Mouse (Mus musculus) intestine, embryonic 15.5 days (tissue): ENCODE results near the gene Bptf. TPM values are rescaled to one million over a fixed set of nuclear protein-coding genes. Genes with fewer than 3 reads are reported as not detected.
"Not testable (repeated sequence)": the region's sequence is repeated elsewhere in the genome, so short reads cannot be mapped to it uniquely, and the experiment has no call there.

Experiments
- ATAC-seq: fragments of 200-750 bp; cut with Nextera tagmentation; 2 replicates; pipeline ENCODE4 v1.8.0; 2017; ENCODE audit warnings: moderate TSS enrichment, moderate library complexity
- H3K27ac ChIP-seq: fragments of 300-500 bp; sonication (generic); 2 replicates; pipeline ENCODE4 v1.5.1; 2015; ENCODE audit warnings: mild to moderate bottlenecking, inconsistent platforms
- H3K27me3 ChIP-seq: fragments of 300-500 bp; sonication (generic); replicated peaks from 2 replicates; pipeline ENCODE4 v1.6.1; 2015; ENCODE audit warnings: inconsistent platforms
- H3K36me3 ChIP-seq: fragments of 300-500 bp; sonication (generic); 2 replicates; pipeline ENCODE4 v1.6.1; 2015; ENCODE audit warnings: inconsistent platforms
- H3K4me1 ChIP-seq: fragments of 300-500 bp; sonication (generic); replicated peaks from 2 replicates; pipeline ENCODE4 v1.6.1; 2015; ENCODE audit warnings: inconsistent platforms
- H3K4me2 ChIP-seq: fragments of 300-500 bp; sonication (generic); replicated peaks from 2 replicates; pipeline ENCODE4 v1.6.1; 2015; ENCODE audit warnings: mild to moderate bottlenecking, inconsistent platforms
- H3K4me3 ChIP-seq: fragments of 300-500 bp; sonication (generic); replicated peaks from 2 replicates; pipeline ENCODE4 v1.5.1; 2015; ENCODE audit warnings: inconsistent platforms
- H3K9ac ChIP-seq: fragments of 300-500 bp; sonication (generic); 2 replicates; pipeline ENCODE4 v1.6.1; 2015; ENCODE audit warnings: inconsistent platforms
- H3K9me3 ChIP-seq: fragments of 300-500 bp; sonication (generic); 2 replicates; pipeline ENCODE4 v1.6.1; 2016; ENCODE audit warnings: inconsistent platforms
- WGBS: fragments of 180-500 bp; shearing (Covaris S2); methylation state at CpG from one replicate; pipeline ENCODE4 v1.1.7; 2015; 5-methylcytosine and 5-hydroxymethylcytosine counted together
- polyA plus RNA-seq: library from polyadenylated mRNA; unstranded; fragments of >200 nt; fragmentation: Nextera tagmentation; extraction: Ambion mirVana; gene quantifications from 2 replicates; pipeline ENCODE4 v1.2.1, GENCODE M21; 2015

Bptf gene
- polyA plus RNA-seq, 1 experiment from 2014 or later: 21.6 TPM

DNA sequence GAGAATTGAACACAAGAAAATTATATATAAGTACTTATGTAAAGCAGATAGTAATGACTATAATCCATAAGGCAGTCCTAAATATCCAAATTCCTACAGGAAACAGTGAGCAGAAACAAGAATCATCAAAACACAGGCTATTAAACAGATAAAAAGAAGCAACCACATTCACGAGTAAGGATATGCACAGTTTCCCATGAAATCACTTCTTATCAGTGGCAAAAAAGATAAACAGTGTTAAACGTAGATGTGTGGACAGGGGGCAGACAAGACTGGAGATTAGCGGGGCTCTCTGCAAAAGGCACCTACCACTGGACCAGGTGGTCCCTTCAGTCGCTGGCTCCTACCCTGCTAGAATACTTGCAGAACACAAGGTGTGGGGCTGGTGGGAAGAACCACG, 46.1 kb downstream of the Bptf start:
- Histone ChIP-seq H3K9me3 (no peaks in the 10 kb centered on the region), H3K4me1 (no peaks in the 10 kb centered on the region), H3K4me3 (no peak overlapping the region), H3K27me3 (no peaks in the 10 kb centered on the region), H3K9ac (no peak overlapping the region), H3K4me2 (no peak overlapping the region), H3K27ac (no peak overlapping the region), H3K36me3 (peaks cover 6% of the 10 kb centered on the region; the same call in 1 of the 2 replicates)
- ATAC-seq: no peak
- WGBS: 73% methylated on average over 5 of the region's 5 CpGs

DNA sequence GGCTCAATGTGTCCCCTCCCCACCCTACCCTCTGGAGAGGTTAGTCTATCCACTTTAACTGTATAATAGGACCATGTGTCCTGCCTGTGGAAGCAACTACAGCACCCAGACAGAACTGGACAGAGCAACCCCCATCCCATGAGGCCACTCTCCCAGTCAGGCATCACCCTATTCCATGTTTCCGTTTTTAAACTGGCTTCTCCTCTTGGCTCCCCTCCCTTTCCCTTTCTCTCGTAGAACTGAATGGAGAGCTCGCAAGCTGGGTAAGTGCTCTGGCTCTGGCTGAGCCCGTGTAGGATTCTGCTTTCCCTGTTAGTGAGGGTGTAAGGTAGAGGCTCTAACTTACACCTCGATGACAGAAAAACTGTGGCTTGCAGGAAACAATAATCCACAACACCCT, 48.4 kb downstream of the Bptf start:
- ATAC-seq: no peak
- H3K27ac ChIP-seq: no peak overlapping the region
- WGBS: 76% methylated on average over 5 of the region's 5 CpGs
- no peaks in the 10 kb centered on the region for H3K4me1 ChIP-seq
- H3K4me3 ChIP-seq: no peak overlapping the region
- peaks cover 9% of the 10 kb centered on the region; the same call in 1 of the 2 replicates for H3K36me3 ChIP-seq
- no peak overlapping the region for H3K4me2 ChIP-seq
- no peaks in the 10 kb centered on the region for H3K9me3 ChIP-seq
- no peaks in the 10 kb centered on the region for H3K27me3 ChIP-seq
- H3K9ac ChIP-seq: no peak overlapping the region

DNA sequence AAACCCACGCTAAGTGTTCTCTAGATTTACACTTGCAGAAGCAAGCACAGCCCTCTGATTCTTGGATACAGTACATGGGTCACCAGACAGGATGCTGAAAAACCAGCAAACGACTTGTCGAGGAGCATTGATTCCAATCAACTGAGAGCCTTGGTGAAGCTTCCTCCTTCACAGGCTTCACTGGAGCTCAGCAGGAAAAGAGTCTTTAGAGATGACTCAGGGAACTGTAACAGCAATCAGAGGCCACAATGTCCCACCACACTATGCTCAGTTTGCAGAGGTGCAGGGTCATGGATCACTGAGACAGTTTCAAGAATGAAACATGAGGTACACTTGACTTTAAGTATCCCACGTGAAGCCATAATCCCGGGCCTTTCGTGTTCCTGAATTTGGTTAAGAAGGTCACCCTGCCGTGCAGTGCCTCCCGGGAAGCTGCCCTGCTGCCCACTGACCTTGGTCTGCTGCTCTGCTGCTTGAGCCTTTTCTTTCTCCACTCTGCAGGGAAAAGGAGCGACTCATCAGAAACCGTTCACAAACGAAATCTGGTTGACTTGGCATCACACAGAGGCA, 66.6 kb downstream of the Bptf start:
- Histone ChIP-seq H3K4me3 (no peak overlapping the region), H3K4me2 (no peak overlapping the region), H3K27me3 (no peaks in the 10 kb centered on the region), H3K36me3 (peaks cover 47% of the 10 kb centered on the region), H3K9me3 (no peaks in the 10 kb centered on the region), H3K27ac (no peak overlapping the region), H3K4me1 (no peaks in the 10 kb centered on the region), H3K9ac (no peak overlapping the region)
- WGBS: 86% methylated on average over 11 of the region's 11 CpGs
- ATAC-seq: no peak

DNA sequence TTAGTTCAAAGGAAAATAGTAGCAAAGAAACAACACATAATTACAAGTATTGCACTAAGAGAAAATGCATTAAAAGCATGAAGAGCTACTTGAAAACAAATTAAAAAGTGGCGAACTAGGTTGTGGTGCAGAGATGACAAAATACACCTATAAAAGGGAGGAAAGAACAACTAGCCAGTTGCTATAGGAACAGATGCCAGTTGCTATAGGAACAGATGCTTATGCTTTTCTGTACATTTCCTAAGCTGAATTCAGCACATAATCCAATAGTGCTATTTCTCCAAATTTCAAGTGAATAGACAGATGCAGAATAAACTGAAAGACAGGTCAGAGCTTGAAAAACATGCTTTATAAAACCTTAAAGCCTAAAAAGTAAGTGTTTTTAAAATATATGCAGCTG, 67.3 kb downstream of the Bptf start:
- Histone ChIP-seq H3K4me1 (no peaks in the 10 kb centered on the region), H3K36me3 (peaks cover 48% of the 10 kb centered on the region), H3K27ac (no peak overlapping the region), H3K4me3 (no peak overlapping the region), H3K9me3 (no peaks in the 10 kb centered on the region), H3K4me2 (no peak overlapping the region), H3K9ac (no peak overlapping the region), H3K27me3 (no peaks in the 10 kb centered on the region)
- no peak for ATAC-seq
- 91% methylated on average over 1 of the region's 1 CpGs for WGBS

DNA sequence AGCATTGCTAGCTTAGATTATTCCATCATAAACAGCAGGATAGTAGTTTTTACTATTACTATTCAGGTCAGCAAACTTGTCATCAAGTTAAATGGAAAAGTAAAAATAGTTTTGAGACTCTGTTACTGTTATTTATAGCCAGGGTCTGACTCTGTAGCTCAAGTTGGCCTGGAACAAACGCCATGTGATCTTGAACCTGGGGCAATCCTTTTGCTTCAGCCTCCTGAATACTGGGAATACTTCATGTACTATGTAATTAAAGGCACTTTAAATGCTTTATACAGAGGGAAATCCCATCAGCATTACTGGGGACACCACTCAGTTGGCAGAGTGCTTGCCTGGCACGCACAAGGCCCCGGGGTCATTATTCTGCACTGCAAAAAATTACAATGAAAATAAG, 68.9 kb downstream of the Bptf start:
- H3K27me3 ChIP-seq: no peaks in the 10 kb centered on the region
- no peak overlapping the region for H3K4me2 ChIP-seq

GRCm38 (mm10) chr11:107060941-107061340, 71.0 kb downstream of the Bptf start:
- ATAC-seq: no peak
- Histone ChIP-seq H3K27me3 (no peaks in the 10 kb centered on the region), H3K27ac (no peak overlapping the region), H3K9me3 (no peaks in the 10 kb centered on the region), H3K4me3 (no peak overlapping the region), H3K4me2 (no peak overlapping the region), H3K36me3 (peaks cover 60% of the 10 kb centered on the region), H3K4me1 (no peaks in the 10 kb centered on the region), H3K9ac (no peak overlapping the region)
- WGBS: 83% methylated on average over 1 of the region's 1 CpGs

More for the DNA sequence above, 68.9 kb downstream of the Bptf start:
- Histone ChIP-seq H3K9ac (no peak overlapping the region), H3K27ac (no peak overlapping the region), H3K9me3 (no peaks in the 10 kb centered on the region), H3K36me3 (peaks cover 59% of the 10 kb centered on the region), H3K4me1 (no peaks in the 10 kb centered on the region), H3K4me3 (no peak overlapping the region)
- no peak for ATAC-seq
- 95% methylated on average over 3 of the region's 3 CpGs for WGBS

- H3K4me3 ChIP-seq, H3K4me1 ChIP-seq, H3K4me2 ChIP-seq, ATAC-seq, H3K9me3 ChIP-seq, H3K27ac ChIP-seq, H3K27me3 ChIP-seq, H3K9ac ChIP-seq: not testable (repeated sequence)
- peaks cover 60% of the 10 kb centered on the region for H3K36me3 ChIP-seq
- WGBS: 93% methylated on average over 3 of the region's 3 CpGs
Measured at GRCm38 (mm10) chr11:107059634-107060033, 72.3 kb downstream of the Bptf start.

- peaks cover 78% of the 10 kb centered on the region for H3K36me3 ChIP-seq
- no peak overlapping the region for H3K27ac ChIP-seq
- no peaks in the 10 kb centered on the region for H3K4me1 ChIP-seq
- H3K27me3 ChIP-seq: no peaks in the 10 kb centered on the region
- H3K9me3 ChIP-seq: no peaks in the 10 kb centered on the region
- no peak overlapping the region for H3K4me2 ChIP-seq
- no peak for ATAC-seq
- H3K9ac ChIP-seq: no peak overlapping the region
- 90% methylated on average over 6 of the region's 6 CpGs for WGBS
- H3K4me3 ChIP-seq: no peak overlapping the region
Measured at GRCm38 (mm10) chr11:107057391-107057790, 74.5 kb downstream of the Bptf start.

DNA sequence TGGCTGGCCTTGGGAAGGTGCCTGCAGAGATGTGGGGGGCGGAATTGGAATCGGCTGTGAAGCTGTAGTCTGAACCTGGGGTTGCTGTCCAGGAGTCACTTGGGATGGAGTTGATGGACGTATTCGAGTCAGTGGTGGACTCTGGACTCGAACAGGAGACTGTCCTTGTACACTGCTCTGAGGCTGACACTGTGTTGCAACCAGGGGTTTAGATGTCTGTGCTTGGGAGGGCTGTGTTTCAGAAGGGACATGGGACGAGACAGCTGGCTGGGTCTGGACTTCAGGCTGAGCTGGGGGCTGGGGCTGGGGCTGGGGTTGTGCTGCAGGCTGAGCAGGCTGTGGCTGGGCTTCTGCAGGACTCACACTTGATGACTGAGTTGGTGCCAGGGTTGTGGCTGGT, 77.1 kb downstream of the Bptf start:
- no peak for ATAC-seq
- 89% methylated on average over 6 of the region's 6 CpGs for WGBS
- Histone ChIP-seq H3K9ac (no peak overlapping the region), H3K4me1 (no peaks in the 10 kb centered on the region), H3K4me3 (no peak overlapping the region), H3K9me3 (no peaks in the 10 kb centered on the region), H3K4me2 (no peak overlapping the region), H3K27me3 (no peaks in the 10 kb centered on the region), H3K36me3 (peaks cover 70% of the 10 kb centered on the region), H3K27ac (no peak overlapping the region)

DNA sequence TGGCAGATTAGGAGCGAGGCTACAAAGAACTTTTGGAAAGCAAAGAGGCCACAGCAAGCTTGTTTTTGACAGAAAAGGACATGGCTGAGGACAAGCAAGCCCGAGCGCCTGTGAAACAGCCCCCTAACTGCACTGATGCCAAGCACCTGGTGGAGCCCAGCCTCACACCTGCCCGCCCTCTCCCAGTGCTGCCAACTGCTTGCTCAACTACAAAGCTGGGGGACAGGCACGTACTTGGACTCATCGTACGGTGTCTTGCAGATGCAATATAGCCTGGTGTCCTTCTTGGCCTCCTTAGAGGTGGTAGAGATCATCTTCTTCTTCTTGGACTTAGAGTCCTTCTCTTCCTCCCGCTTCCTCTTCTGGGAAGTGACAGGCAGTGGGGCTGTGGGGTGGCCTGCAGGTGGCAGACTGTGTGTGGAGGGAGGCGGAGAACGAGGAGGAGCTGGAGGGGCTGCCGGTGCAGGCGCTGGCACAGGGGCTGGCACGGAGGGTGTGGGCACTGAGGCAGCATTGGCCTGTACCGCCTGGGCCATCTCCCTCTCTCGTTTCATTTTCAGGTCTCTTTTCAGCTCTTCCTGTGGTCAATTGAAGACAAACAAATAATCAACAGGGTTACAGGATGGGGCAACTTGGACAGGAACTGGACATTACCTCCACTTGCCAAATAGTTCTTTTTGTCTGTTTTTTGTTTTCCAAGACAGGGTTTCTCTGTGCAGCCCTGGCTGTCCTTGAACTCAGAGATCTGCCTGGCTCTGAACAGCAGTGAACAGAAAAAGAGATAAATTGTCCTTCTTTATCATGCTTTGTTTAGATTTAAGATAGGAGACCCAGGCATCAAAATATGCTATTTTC, 84.9 kb downstream of the Bptf start:
- H3K27ac ChIP-seq: no peak overlapping the region
- H3K36me3 ChIP-seq: peaks cover 28% of the 10 kb centered on the region
- H3K4me3 ChIP-seq: no peak overlapping the region
- H3K9ac ChIP-seq: no peak overlapping the region
- no peaks in the 10 kb centered on the region for H3K9me3 ChIP-seq
- 87% methylated on average over 15 of the region's 15 CpGs for WGBS
- H3K27me3 ChIP-seq: no peaks in the 10 kb centered on the region
- ATAC-seq: no peak
- H3K4me2 ChIP-seq: no peak overlapping the region
- H3K4me1 ChIP-seq: no peaks in the 10 kb centered on the region

- no peak overlapping the region for H3K4me2 ChIP-seq
Measured at GRCm38 (mm10) chr11:107045546-107045945, 86.4 kb downstream of the Bptf start.

DNA sequence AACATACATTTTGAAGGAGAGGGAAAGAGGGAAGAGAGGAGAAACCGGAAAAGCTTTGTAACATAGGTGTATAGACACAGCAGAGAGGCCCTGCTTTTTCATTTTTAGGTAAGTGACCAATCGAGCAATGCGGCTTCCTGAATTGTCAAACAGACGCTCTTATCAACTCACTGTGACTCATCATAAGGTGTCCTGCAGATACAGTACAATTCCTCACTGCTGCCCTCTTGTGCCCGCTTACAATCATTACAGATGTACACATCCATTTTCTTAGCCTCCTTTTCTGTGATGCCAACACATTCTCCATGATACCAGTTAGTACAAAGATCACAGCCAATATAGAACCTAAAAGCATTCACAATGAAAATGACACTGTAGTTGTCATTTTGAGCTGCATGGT, 87.6 kb downstream of the Bptf start:
- Histone ChIP-seq H3K27me3 (no peaks in the 10 kb centered on the region), H3K27ac (no peak overlapping the region), H3K36me3 (peaks cover 31% of the 10 kb centered on the region), H3K4me2 (no peak overlapping the region), H3K9me3 (no peaks in the 10 kb centered on the region), H3K9ac (no peak overlapping the region), H3K4me1 (no peaks in the 10 kb centered on the region), H3K4me3 (no peak overlapping the region)
- 35% methylated on average over 5 of the region's 5 CpGs for WGBS
- peak; percentile 80 for ATAC-seq

More at GRCm38 (mm10) chr11:107045546-107045945, 86.4 kb downstream of the Bptf start:
- H3K4me3 ChIP-seq: no peak overlapping the region
- peaks cover 31% of the 10 kb centered on the region for H3K36me3 ChIP-seq
- no peak overlapping the region for H3K27ac ChIP-seq
- no peak for ATAC-seq
- H3K4me1 ChIP-seq: no peaks in the 10 kb centered on the region
- H3K9me3 ChIP-seq: no peaks in the 10 kb centered on the region
- WGBS: 93% methylated on average over 4 of the region's 4 CpGs
- H3K27me3 ChIP-seq: no peaks in the 10 kb centered on the region
- H3K9ac ChIP-seq: no peak overlapping the region

DNA sequence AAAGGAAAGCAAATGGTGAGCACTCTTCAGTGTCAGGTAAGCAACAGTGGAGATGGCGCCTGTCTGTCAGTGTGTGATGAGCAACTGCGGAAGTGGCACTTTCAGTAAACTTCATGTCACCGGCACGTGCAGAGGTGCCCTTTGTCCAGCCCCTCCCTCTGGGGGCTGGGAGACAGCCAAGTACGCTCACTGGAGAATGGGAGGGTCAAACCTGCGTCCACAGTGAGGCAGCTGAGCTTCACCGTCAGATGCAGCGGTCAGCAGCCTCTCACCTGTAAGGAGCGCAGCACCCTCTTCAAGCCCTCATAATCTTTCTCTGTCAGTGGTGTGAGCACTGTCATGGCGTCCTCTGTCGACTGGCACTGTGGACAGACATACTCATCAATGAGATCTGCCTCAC, 88.6 kb downstream of the Bptf start:
- Histone ChIP-seq H3K4me1 (no peaks in the 10 kb centered on the region), H3K4me2 (no peak overlapping the region), H3K36me3 (peaks cover 35% of the 10 kb centered on the region), H3K9me3 (no peaks in the 10 kb centered on the region), H3K27ac (no peak overlapping the region), H3K9ac (no peak overlapping the region), H3K27me3 (no peaks in the 10 kb centered on the region), H3K4me3 (no peak overlapping the region)
- 83% methylated on average over 11 of the region's 11 CpGs for WGBS
- no peak for ATAC-seq
